Mouse (Mus musculus) heart, postnatal 0 days (tissue): ENCODE results near the gene Inppl1.

Source experiments
- CTCF ChIP-seq: IDR thresholded peaks from 2 replicates; pipeline ENCODE4 v1.5.1; 2016; ENCODE audit warnings: antibody characterized with exemption, control low read depth, low read depth
- EP300 ChIP-seq: IDR thresholded peaks from 2 replicates; pipeline ENCODE4 v1.6.1; 2016; ENCODE audit warnings: antibody characterized with exemption, low read depth

DNA sequence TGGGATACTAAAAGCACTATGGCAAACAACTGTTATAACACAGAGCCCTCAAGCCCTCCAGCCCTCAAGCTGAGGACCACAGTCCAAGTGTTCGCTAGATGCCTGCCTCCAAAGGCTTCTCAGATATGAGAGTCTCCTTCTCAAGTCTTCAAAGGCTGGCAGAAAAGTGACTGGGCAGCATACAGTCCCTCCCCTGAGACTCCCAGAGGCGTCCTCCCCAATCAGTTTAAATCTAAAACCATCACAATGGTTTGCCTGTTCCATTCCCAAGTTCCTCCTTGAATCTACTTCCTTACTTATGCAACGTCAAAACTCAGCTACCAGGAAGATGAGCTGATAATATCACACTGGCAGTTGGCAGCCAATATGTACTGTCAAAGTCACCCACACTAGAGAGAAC, 25.4 kb upstream of the Inppl1 start, which contains the start of gene Anapc15:
- TF ChIP-seq CTCF: no peak
- TF ChIP-seq EP300: no peak
